Mouse (Mus musculus) spleen, adult 2 months (tissue): Measurements from ENCODE around the gene Pnpla2. TPM values are rescaled to one million over a fixed set of nuclear protein-coding genes. Genes with fewer than 3 reads are reported as not detected.

Source experiments
- DNase-seq, 2 experiments: peaks; one replicate each; pipeline versions ENCODE4 v3.0.0 to v3.0.0-alpha.2; 2012 to 2021; ENCODE audit warnings: low spot score in 2 of 2, low read depth in 1 of 2
- H3K27ac ChIP-seq: fragments of 200-500 bp; 2 replicates; pipeline ENCODE4 v1.5.1; 2012; ENCODE audit warnings: low read length, inconsistent platforms; ENCODE audit not compliant: insufficient read depth
- H3K27me3 ChIP-seq: fragments of 200-500 bp; 2 replicates; pipeline ENCODE4 v1.6.1; 2012; ENCODE audit warnings: mild to moderate bottlenecking, moderate library complexity, low read length, inconsistent platforms; ENCODE audit not compliant: control insufficient read depth, insufficient read depth
- H3K36me3 ChIP-seq: fragments of 200-500 bp; 2 replicates; pipeline ENCODE4 v1.6.1; 2012; ENCODE audit warnings: mild to moderate bottlenecking, low read length, inconsistent platforms; ENCODE audit not compliant: control insufficient read depth, insufficient read depth
- H3K4me1 ChIP-seq: fragments of 200-500 bp; 2 replicates; pipeline ENCODE4 v1.6.1; 2011; ENCODE audit warnings: inconsistent platforms; ENCODE audit not compliant: control insufficient read depth, insufficient read depth, insufficient read length
- H3K4me3 ChIP-seq: fragments of 200-500 bp; 2 replicates; pipeline ENCODE4 v1.5.1; 2011; ENCODE audit warnings: mild to moderate bottlenecking, inconsistent platforms; ENCODE audit not compliant: insufficient read depth, insufficient read length; ENCODE audit errors: extremely low read depth
- CTCF ChIP-seq: fragments of 200-500 bp; IDR thresholded peaks from 2 replicates; pipeline ENCODE4 v1.5.1; 2011; ENCODE audit warnings: mild to moderate bottlenecking, inconsistent platforms; ENCODE audit not compliant: insufficient read depth, insufficient read length, insufficient replicate concordance; ENCODE audit errors: extremely low read depth
- POLR2A ChIP-seq: fragments of 200-500 bp; IDR thresholded peaks from 2 replicates; pipeline ENCODE4 v1.6.1; 2011; ENCODE audit warnings: low read depth, low read length, inconsistent platforms
- WGBS: fragments of 180-500 bp; shearing (Covaris S2); methylation state at CpG from one replicate; pipeline ENCODE4 v1.1.7; 2018; 5-methylcytosine and 5-hydroxymethylcytosine counted together
- polyA plus RNA-seq: library from polyadenylated mRNA; depleted of rRNA; stranded (reverse); fragments of >200 nt; gene quantifications from 2 replicates; pipeline ENCODE4 v1.2.3, GENCODE M21; 2012

The Pnpla2 gene
- polyA plus RNA-seq, 1 experiment: 87.3 TPM

GRCm38 (mm10) chr7:141485606-141486005, 30.6 kb downstream of the Pnpla2 start:
- Histone ChIP-seq H3K27ac (no peak overlapping the region), H3K27me3 (peaks cover 7% of the 10 kb centered on the region; the same call in 1 of the 2 replicates), H3K4me1 (peaks cover 8% of the 10 kb centered on the region), H3K36me3 (no peaks in the 10 kb centered on the region), H3K4me3 (no peak overlapping the region)
- no peak for DNase-seq
- WGBS: 86% methylated on average over 2 of the region's 2 CpGs
- TF ChIP-seq CTCF (no peak), POLR2A (no peak)

DNA sequence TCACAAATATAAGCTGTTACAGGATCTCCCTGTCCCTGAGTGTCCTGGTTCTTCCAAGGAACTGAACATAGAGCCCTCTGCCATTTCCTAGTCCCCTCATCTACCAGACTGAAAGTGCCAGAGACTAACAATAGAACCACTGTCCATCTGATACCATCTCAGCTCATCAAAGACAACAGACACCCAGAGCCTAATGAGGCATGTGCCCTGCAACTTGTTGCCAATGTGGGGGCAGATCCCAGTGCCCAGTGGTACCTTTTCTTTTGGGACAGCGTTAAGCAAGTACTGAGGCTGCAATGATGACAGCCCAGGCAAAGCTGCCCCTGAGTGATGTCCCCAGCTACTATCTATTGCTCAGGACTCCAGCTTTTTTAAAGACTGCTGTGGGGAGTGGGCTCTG, 31.2 kb downstream of the Pnpla2 start:
- WGBS: 97% methylated on average over 1 of the region's 1 CpGs
- Histone ChIP-seq H3K27ac (no peak overlapping the region), H3K27me3 (peaks cover 7% of the 10 kb centered on the region; the same call in 1 of the 2 replicates), H3K4me3 (no peak overlapping the region), H3K36me3 (no peaks in the 10 kb centered on the region), H3K4me1 (peaks cover 7% of the 10 kb centered on the region)
- no peak for DNase-seq
- TF ChIP-seq POLR2A (no peak), CTCF (no peak)

DNA sequence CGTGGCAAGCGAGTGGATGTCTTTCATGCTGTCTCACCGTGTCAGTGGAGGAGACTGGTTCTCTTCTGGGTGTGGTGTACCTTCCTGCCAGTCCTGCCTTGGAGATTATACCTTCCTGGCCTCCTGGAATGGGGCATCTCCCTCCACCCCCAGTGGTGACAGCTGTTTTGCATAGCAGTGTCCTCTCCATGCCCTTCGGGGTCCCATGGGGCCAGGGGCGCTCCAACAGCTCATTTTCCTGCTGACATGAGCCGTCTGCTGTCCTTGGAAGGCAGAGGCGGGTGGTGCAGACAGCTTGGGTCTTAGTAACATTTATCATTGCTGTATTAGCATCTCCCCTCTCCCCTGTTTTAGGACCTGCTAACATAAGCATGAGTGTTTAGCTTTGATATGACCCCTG, 32.1 kb downstream of the Pnpla2 start:
- TF ChIP-seq POLR2A (no peak), CTCF (no peak)
- H3K4me1 ChIP-seq: peaks cover 5% of the 10 kb centered on the region
- H3K27me3 ChIP-seq: peaks cover 3% of the 10 kb centered on the region; the same call in 1 of the 2 replicates
- 65% methylated on average over 7 of the region's 7 CpGs for WGBS
- H3K4me3 ChIP-seq: no peak overlapping the region
- H3K36me3 ChIP-seq: no peaks in the 10 kb centered on the region
- H3K27ac ChIP-seq: no peak overlapping the region
- DNase-seq: no peak

GRCm38 (mm10) chr7:141491151-141491550, 36.2 kb downstream of the Pnpla2 start:
- peaks cover 2% of the 10 kb centered on the region; the same call in 1 of the 2 replicates for H3K36me3 ChIP-seq
- H3K27me3 ChIP-seq: no peaks in the 10 kb centered on the region
- TF ChIP-seq CTCF (no peak), POLR2A (no peak)
- 83% methylated on average over 2 of the region's 2 CpGs for WGBS
- no peak for DNase-seq
- H3K4me1 ChIP-seq: no peaks in the 10 kb centered on the region
- no peak overlapping the region for H3K4me3 ChIP-seq
- no peak overlapping the region for H3K27ac ChIP-seq

DNA sequence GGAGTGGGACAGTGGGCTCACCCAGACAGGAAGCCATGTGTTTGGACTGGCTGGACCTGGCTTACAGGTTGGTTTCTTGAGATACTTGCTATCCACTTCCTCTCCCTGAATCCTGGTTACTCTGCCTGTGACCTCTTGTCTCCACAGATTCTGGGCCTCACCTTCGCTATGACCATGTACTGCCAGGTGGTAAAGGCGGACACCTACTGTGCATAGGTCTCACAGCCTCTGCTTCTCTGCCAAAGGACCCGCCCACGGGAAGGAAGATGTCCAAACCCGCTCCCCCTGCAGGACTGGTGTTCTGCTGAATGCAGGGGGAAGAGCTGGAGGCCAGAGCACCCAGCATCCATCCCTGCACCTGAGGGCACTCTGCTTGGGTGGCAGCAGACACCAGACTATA, 37.7 kb downstream of the Pnpla2 start:
- TF ChIP-seq POLR2A (no peak), CTCF (no peak)
- WGBS: 86% methylated on average over 5 of the region's 5 CpGs
- peaks cover 2% of the 10 kb centered on the region; the same call in 1 of the 2 replicates for H3K36me3 ChIP-seq

DNA sequence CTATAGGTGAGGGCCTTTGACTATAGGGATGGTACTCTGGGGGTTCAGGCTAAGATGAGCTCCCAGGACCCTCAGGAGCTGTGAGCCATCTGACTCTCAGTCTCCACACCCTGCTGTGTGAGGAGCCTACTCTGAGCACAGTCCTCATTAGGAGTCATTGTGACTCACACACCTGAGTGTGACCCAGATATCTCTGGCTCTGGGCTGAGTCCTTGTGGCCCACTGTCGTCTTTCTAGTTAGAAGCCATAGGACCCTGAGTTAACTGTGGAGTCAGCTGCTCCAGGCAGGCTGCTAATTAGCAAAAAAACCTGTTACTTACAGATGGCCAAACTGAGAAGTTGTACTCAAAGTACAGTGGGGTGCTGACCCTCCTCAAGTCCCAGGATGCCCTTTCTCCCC, 38.7 kb downstream of the Pnpla2 start:
- Histone ChIP-seq H3K36me3 (peaks cover 2% of the 10 kb centered on the region; the same call in 1 of the 2 replicates), H3K4me1 (no peaks in the 10 kb centered on the region), H3K27me3 (no peaks in the 10 kb centered on the region), H3K27ac (no peak overlapping the region), H3K4me3 (no peak overlapping the region)
- no peak for DNase-seq
- 93% methylated on average over 1 of the region's 1 CpGs for WGBS
- TF ChIP-seq POLR2A (no peak), CTCF (no peak)

More for the DNA sequence above, 37.7 kb downstream of the Pnpla2 start:
- no peak for DNase-seq
- no peak overlapping the region for H3K27ac ChIP-seq
- no peaks in the 10 kb centered on the region for H3K4me1 ChIP-seq
- H3K27me3 ChIP-seq: no peaks in the 10 kb centered on the region
- H3K4me3 ChIP-seq: no peak overlapping the region

- TF ChIP-seq POLR2A: no peak
- no peak for TF ChIP-seq CTCF
- Histone ChIP-seq H3K27me3 (no peaks in the 10 kb centered on the region), H3K36me3 (peaks cover 4% of the 10 kb centered on the region; the same call in 1 of the 2 replicates), H3K27ac (no peak overlapping the region), H3K4me3 (no peak overlapping the region), H3K4me1 (no peaks in the 10 kb centered on the region)
- no peak for DNase-seq
- WGBS: 91% methylated on average over 2 of the region's 2 CpGs
Observed at GRCm38 (mm10) chr7:141495379-141495778, 40.4 kb downstream of the Pnpla2 start.
